Mouse (Mus musculus) heart, adult 2 months (tissue): ENCODE measurements at regions not wholly inside any gene's neighbourhood (a gene's known extent, or its start where the extent isn't known, plus 50 kb on each side); places are given as distances from the start of the nearest gene placed in this dataset.

Source experiments
- CTCF ChIP-seq: fragments of 200-600 bp; IDR thresholded peaks from 2 replicates; pipeline ENCODE4 v1.8.1; 2022; ENCODE audit warnings: antibody characterized with exemption, mild to moderate bottlenecking, moderate library complexity
- EP300 ChIP-seq: fragments of 200-500 bp; IDR thresholded peaks from 2 replicates; pipeline ENCODE4 v1.6.1; 2011; ENCODE audit warnings: low read depth, low read length, control low read depth; ENCODE audit not compliant: insufficient read depth
- POLR2A ChIP-seq: fragments of 200-500 bp; IDR thresholded peaks from 2 replicates; pipeline ENCODE4 v1.6.1; 2011; ENCODE audit warnings: mild to moderate bottlenecking, low read depth, low read length, control low read depth; ENCODE audit not compliant: insufficient read depth

DNA sequence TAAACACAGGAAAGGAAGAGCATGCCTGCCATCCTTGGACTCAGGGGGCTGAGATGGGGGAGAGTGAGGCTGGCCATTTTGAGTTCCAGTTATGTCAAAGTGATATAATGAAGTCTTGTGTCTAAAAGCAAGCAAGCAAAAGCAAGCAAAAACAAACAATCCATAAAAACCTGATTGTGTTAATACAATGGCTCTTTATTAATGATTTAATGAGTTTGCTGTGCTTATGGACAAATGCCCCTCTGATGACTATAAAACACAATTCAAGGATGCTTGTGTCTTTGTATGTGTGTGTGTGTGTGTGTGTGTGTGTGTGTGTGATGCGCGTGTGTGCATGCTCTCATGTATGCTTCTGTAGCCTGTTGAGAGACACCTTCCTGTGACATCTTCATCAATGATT is 1114.3 kb upstream of the Gje1 start:
- TF ChIP-seq POLR2A: no peak
- no peak for TF ChIP-seq CTCF
- no peak for TF ChIP-seq EP300
